Mouse (Mus musculus): Measurements from ENCODE around the gene S1pr2.

- TF ChIP-seq CTCF (IDR thresholded peaks at IDR 0.05; ENCODE audit: low read depth) (no peak), EP300 (IDR thresholded peaks at IDR 0.05; ENCODE audit: low read depth) (no peak)
Measured at GRCm38 (mm10) chr9:20987953-20988352, 11.4 kb upstream of the S1pr2 start.

Measured in liver, embryonic 14.5 days (tissue).